Mouse (Mus musculus) stomach, postnatal 0 days (tissue): ENCODE results near the gene Bola2. TPM values are rescaled to one million over a fixed set of nuclear protein-coding genes. Genes with fewer than 3 reads are reported as not detected.
A peak's percentile ranks its signal among the peaks of the same experiment; 100 is the strongest.

Experiments
- ATAC-seq: fragments of 200-750 bp; cut with Nextera tagmentation; 2 replicates; pipeline ENCODE4 v1.8.0; 2017; ENCODE audit not compliant: low FRiP score, low TSS enrichment
- DNase-seq: peaks from one replicate; pipeline ENCODE4 v3.0.0-alpha.2; 2016; ENCODE audit warnings: low spot score
- H3K27ac ChIP-seq: fragments of 300-500 bp; sonication (generic); replicated peaks from 2 replicates; pipeline ENCODE4 v1.5.1; 2014; ENCODE audit warnings: mild to moderate bottlenecking, control low read depth
- H3K27me3 ChIP-seq: fragments of 300-500 bp; sonication (generic); 2 replicates; pipeline ENCODE4 v1.6.1; 2014; ENCODE audit warnings: low read length; ENCODE audit not compliant: control insufficient read depth, insufficient read depth
- H3K36me3 ChIP-seq: fragments of 300-500 bp; sonication (generic); 2 replicates; pipeline ENCODE4 v1.6.1; 2014; ENCODE audit warnings: low read length, mixed read lengths; ENCODE audit not compliant: control insufficient read depth, insufficient read depth
- H3K4me1 ChIP-seq: fragments of 300-500 bp; sonication (generic); replicated peaks from 2 replicates; pipeline ENCODE4 v1.6.1; 2014; ENCODE audit warnings: antibody characterized with exemption; ENCODE audit not compliant: control insufficient read depth, insufficient read depth
- H3K4me2 ChIP-seq: fragments of 300-500 bp; sonication (generic); replicated peaks from 2 replicates; pipeline ENCODE4 v1.6.1; 2014; ENCODE audit warnings: low read depth, mild to moderate bottlenecking, control low read depth, moderate library complexity
- H3K4me3 ChIP-seq: fragments of 300-500 bp; sonication (generic); 2 replicates; pipeline ENCODE4 v1.5.1; 2014; ENCODE audit warnings: low read depth, low read length, control low read depth
- H3K9ac ChIP-seq: fragments of 300-500 bp; sonication (generic); 2 replicates; pipeline ENCODE4 v1.6.1; 2014; ENCODE audit warnings: mild to moderate bottlenecking, low read length, control low read depth, mixed read lengths
- H3K9me3 ChIP-seq: fragments of 300-500 bp; sonication (generic); 2 replicates; pipeline ENCODE4 v1.6.1; 2016; ENCODE audit warnings: low read length; ENCODE audit not compliant: control insufficient read depth
- CTCF ChIP-seq: IDR thresholded peaks from 2 replicates; pipeline ENCODE4 v1.5.1; 2016; ENCODE audit warnings: antibody characterized with exemption, low read depth, mild to moderate bottlenecking, moderate library complexity
- EP300 ChIP-seq: optimal IDR thresholded peaks from 2 replicates; pipeline ENCODE3; 2016; ENCODE audit warnings: antibody characterized with exemption
- WGBS: fragments of 180-500 bp; shearing (Covaris S2); extraction: QIAGEN DNeasy Blood & Tissue Kit; methylation state at CpG from one replicate; pipeline ENCODE4 v1.1.7; 2014; 5-methylcytosine and 5-hydroxymethylcytosine counted together
- polyA plus RNA-seq: library from polyadenylated mRNA; unstranded; fragments of >200 nt; fragmentation: Nextera tagmentation; extraction: Ambion mirVana; gene quantifications from 2 replicates; pipeline ENCODE4 v1.2.1, GENCODE M21; 2015

The Bola2 gene
- 92.3 and 93.4 TPM in 2 replicates for polyA plus RNA-seq

- ATAC-seq (peak; percentile 61), DNase-seq (peak; percentile 73)
- TF ChIP-seq CTCF (no peak), EP300 (no peak)
- no peaks in the 10 kb centered on the region; the same call in none of the 2 replicates for H3K36me3 ChIP-seq
- no peaks in the 10 kb centered on the region for H3K27me3 ChIP-seq
- peak within 1 kb of the TSS; percentile 86 for H3K9ac ChIP-seq
- peak within 1 kb of the TSS; percentile 96 for H3K4me2 ChIP-seq
- peak within 1 kb of the TSS; percentile 93 for H3K27ac ChIP-seq
- H3K9me3 ChIP-seq: no peaks in the 10 kb centered on the region
- H3K4me3 ChIP-seq: peak within 1 kb of the TSS; percentile 88
- WGBS: under 1% methylated on average over 31 of the region's 31 CpGs
- no peaks in the 10 kb centered on the region; the same call in 1 of the 2 replicates for H3K4me1 ChIP-seq
Observed at GRCm38 (mm10) chr7:126695210-126695611, at the start of gene Bola2. Gene Bola2 (plus strand): TSS chr7:126695401.

DNA sequence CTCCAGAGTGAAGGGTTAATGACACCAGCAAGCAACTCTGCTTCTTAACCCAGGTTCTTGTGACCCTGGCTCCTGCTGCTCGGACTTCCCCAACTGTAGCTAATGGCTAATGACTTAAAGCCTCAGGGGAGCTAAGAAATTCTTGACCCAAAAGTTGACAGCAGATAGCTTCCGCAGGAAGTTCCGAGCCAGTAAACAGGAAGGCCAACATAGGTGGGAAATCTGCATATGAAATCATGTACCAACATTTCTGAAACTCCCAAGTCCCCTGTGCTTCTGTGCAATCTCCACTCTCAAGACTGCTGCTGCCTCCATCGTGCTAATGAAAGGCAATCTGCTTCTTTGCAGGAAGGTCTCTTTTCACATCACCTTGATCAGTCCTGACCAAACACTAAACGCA, 49.5 kb upstream of the Bola2 start:
- Histone ChIP-seq H3K9ac (peak overlapping the region; percentile 8; the same call in 1 of the 2 replicates), H3K27ac (no peak overlapping the region), H3K4me3 (no peak overlapping the region), H3K27me3 (no peaks in the 10 kb centered on the region), H3K36me3 (no peaks in the 10 kb centered on the region), H3K4me2 (no peak overlapping the region), H3K4me1 (no peaks in the 10 kb centered on the region), H3K9me3 (no peaks in the 10 kb centered on the region)
- DNase-seq: no peak
- WGBS: 64% methylated on average over 5 of the region's 5 CpGs
- no peak for ATAC-seq
- TF ChIP-seq EP300: no peak
- no peak for TF ChIP-seq CTCF

DNA sequence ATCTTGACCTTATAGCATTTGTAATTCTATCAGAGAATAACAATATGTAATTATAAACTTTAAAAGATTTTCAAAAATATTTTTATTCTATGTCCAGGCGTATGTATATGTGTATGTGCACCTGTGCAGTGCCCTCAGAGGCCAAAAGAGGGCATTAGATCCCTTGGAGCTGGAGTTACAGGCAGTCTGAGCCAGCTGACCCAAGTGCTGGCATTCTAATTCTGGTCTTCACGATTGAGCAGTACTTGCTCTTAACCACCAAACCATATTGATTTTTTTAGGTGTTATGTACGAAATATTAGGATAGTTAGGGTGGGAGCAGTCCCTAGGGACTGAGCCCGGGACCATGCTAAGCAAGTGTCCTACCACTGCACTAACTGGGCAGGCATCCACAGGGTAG, 46.7 kb upstream of the Bola2 start:
- no peak for ATAC-seq
- no peaks in the 10 kb centered on the region for H3K9me3 ChIP-seq
- no peak for DNase-seq
- peak overlapping the region; percentile 61 for H3K4me2 ChIP-seq
- H3K4me3 ChIP-seq: no peak overlapping the region
- no peaks in the 10 kb centered on the region for H3K36me3 ChIP-seq
- TF ChIP-seq CTCF: peak; percentile 37
- no peak for TF ChIP-seq EP300
- no peak overlapping the region for H3K27ac ChIP-seq
- no peaks in the 10 kb centered on the region for H3K27me3 ChIP-seq
- H3K4me1 ChIP-seq: no peaks in the 10 kb centered on the region
- no peak overlapping the region for H3K9ac ChIP-seq
- WGBS: 73% methylated on average over 4 of the region's 4 CpGs

- Histone ChIP-seq H3K4me3 (peak within 1 kb of the TSS; percentile 63), H3K36me3 (no peaks in the 10 kb centered on the region), H3K27ac (peak within 1 kb of the TSS; percentile 95), H3K4me1 (no peaks in the 10 kb centered on the region), H3K4me2 (peak within 1 kb of the TSS; percentile 61), H3K27me3 (no peaks in the 10 kb centered on the region), H3K9ac (peak within 1 kb of the TSS; percentile 73), H3K9me3 (no peaks in the 10 kb centered on the region)
- no peak for TF ChIP-seq EP300
- TF ChIP-seq CTCF: 0 out of 2 replicates have a peak, but pooled peaks have one; percentile 1
- WGBS: 2% methylated on average over 56 of the region's 57 CpGs
- peak; percentile 97 for ATAC-seq
- DNase-seq: peak; percentile 92
Observed at GRCm38 (mm10) chr7:126649231-126650051, 45.8 kb upstream of the Bola2 start, which contains the start of gene Sgf29. Gene Sgf29 (plus strand): TSS chr7:126649309.

- Histone ChIP-seq H3K36me3 (no peaks in the 10 kb centered on the region), H3K4me3 (no peak overlapping the region), H3K27ac (no peak overlapping the region), H3K4me2 (no peak overlapping the region), H3K4me1 (no peaks in the 10 kb centered on the region), H3K27me3 (no peaks in the 10 kb centered on the region), H3K9me3 (no peaks in the 10 kb centered on the region), H3K9ac (no peak overlapping the region)
- ATAC-seq (no peak), DNase-seq (no peak)
- WGBS: 41% methylated on average over 2 of the region's 2 CpGs
- TF ChIP-seq EP300 (no peak), CTCF (no peak)
Observed at GRCm38 (mm10) chr7:126650852-126651251, 44.3 kb upstream of the Bola2 start.

GRCm38 (mm10) chr7:126653991-126654390, 41.2 kb upstream of the Bola2 start:
- ATAC-seq (no peak), DNase-seq (no peak)
- H3K27me3 ChIP-seq: no peaks in the 10 kb centered on the region
- no peaks in the 10 kb centered on the region for H3K36me3 ChIP-seq
- no peak overlapping the region for H3K4me2 ChIP-seq
- no peak overlapping the region for H3K27ac ChIP-seq
- whole genome bisulfite sequencing: 72% methylated on average over 2 of the region's 2 CpGs
- no peaks in the 10 kb centered on the region for H3K4me1 ChIP-seq
- TF ChIP-seq EP300 (no peak), CTCF (no peak)
- H3K9ac ChIP-seq: no peak overlapping the region
- H3K9me3 ChIP-seq: no peaks in the 10 kb centered on the region
- H3K4me3 ChIP-seq: no peak overlapping the region
